Mouse (Mus musculus) CH12.LX (cell line): Measurements from ENCODE around the gene Tulp2. TPM values are rescaled to one million over a fixed set of nuclear protein-coding genes. Genes with fewer than 3 reads are reported as not detected.

Experiments used
- DNase-seq: peaks from one replicate; pipeline ENCODE4 v3.0.0-alpha.2; 2013; ENCODE audit errors: extremely low read depth
- H3K27ac ChIP-seq: 2 replicates; pipeline ENCODE4 v1.5.1; 2012; ENCODE audit warnings: low read depth, mild to moderate bottlenecking, control low read depth, moderate library complexity; ENCODE audit not compliant: insufficient read depth
- H3K27me3 ChIP-seq: replicated peaks from 2 replicates; pipeline ENCODE3; 2012; ENCODE audit warnings: inconsistent platforms
- H3K36me3 ChIP-seq, 2 experiments: replicated peaks in 1 of 2; 2 replicates each; pipeline versions ENCODE3 to v1.6.1; 2012; ENCODE audit warnings: inconsistent platforms in 1 of 2, low read length in 1 of 2, mild to moderate bottlenecking in 1 of 2, mixed read lengths in 1 of 2, moderate library complexity in 1 of 2; ENCODE audit not compliant: control insufficient read depth in 1 of 2, insufficient read depth in 1 of 2
- H3K4me1 ChIP-seq, 2 experiments: 2 replicates each; pipeline ENCODE4 v1.6.1; 2012; ENCODE audit warnings: inconsistent platforms in 1 of 2, moderate library complexity in 1 of 2; ENCODE audit not compliant: insufficient read depth in 2 of 2, control insufficient read depth in 1 of 2
- H3K4me2 ChIP-seq: 2 replicates; pipeline ENCODE4 v1.6.1; 2012; ENCODE audit warnings: low read depth, mild to moderate bottlenecking, control low read depth; ENCODE audit not compliant: poor library complexity, insufficient read depth, severe bottlenecking
- H3K4me3 ChIP-seq, 3 experiments: fragments of 150-350 bp in 1 of 3; sonication (generic) in 1 of 3; replicated peaks in 1 of 3; 2 replicates each; pipeline versions ENCODE3 to v1.5.1; 2011 to 2012; ENCODE audit warnings: low read depth in 2 of 3, low read length in 2 of 3, mild to moderate bottlenecking in 2 of 3, moderate library complexity in 2 of 3, control low read depth in 1 of 3, improper control_type of control experiment in 1 of 3, inconsistent platforms in 1 of 3, mixed read lengths in 1 of 3; ENCODE audit not compliant: poor library complexity in 1 of 3
- H3K79me2 ChIP-seq: replicated peaks from 2 replicates; pipeline ENCODE4 v1.6.1; 2012; ENCODE audit warnings: mild to moderate bottlenecking, moderate library complexity; ENCODE audit not compliant: control insufficient read depth, poor library complexity, insufficient read depth, severe bottlenecking; ENCODE audit errors: extremely low read depth
- H3K9ac ChIP-seq: 2 replicates; pipeline ENCODE4 v1.6.1; 2012; ENCODE audit warnings: low read depth, mild to moderate bottlenecking, control low read depth, moderate library complexity; ENCODE audit not compliant: insufficient read depth
- H3K9me3 ChIP-seq: replicated peaks from 2 replicates; pipeline ENCODE3; 2012; ENCODE audit warnings: low read length, inconsistent platforms, mixed read lengths
- CHD1 ChIP-seq: IDR thresholded peaks from 2 replicates; pipeline ENCODE4 v1.6.1; 2012; ENCODE audit warnings: low read depth, low read length, improper control_type of control experiment, inconsistent platforms
- CHD2 ChIP-seq: IDR thresholded peaks from 2 replicates; pipeline ENCODE4 v1.6.1; 2011; ENCODE audit warnings: low read length, improper control_type of control experiment
- E2F4 ChIP-seq: IDR thresholded peaks from 2 replicates; pipeline ENCODE4 v1.6.1; 2011; ENCODE audit warnings: low read depth, low read length, improper control_type of control experiment; ENCODE audit not compliant: insufficient replicate concordance
- ETS1 ChIP-seq: conservative IDR thresholded peaks from 2 replicates; pipeline ENCODE4 v1.6.1; 2012; ENCODE audit warnings: low read depth, mild to moderate bottlenecking, inconsistent platforms, low read length, improper control_type of control experiment, moderate library complexity
- IRF4 ChIP-seq: IDR thresholded peaks from 2 replicates; pipeline ENCODE4 v1.6.1; 2014; ENCODE audit warnings: low read depth, mild to moderate bottlenecking, inconsistent platforms, low read length, improper control_type of control experiment
- JUN ChIP-seq: IDR thresholded peaks from 2 replicates; pipeline ENCODE4 v1.6.1; 2011; ENCODE audit warnings: low read depth, mild to moderate bottlenecking, low read length, improper control_type of control experiment, moderate library complexity; ENCODE audit not compliant: insufficient read depth
- JUND ChIP-seq: conservative IDR thresholded peaks from 2 replicates; pipeline ENCODE4 v1.6.1; 2011; ENCODE audit warnings: low read depth, low read length, improper control_type of control experiment
- MAFK ChIP-seq: IDR thresholded peaks from 2 replicates; pipeline ENCODE4 v1.6.1; 2011; ENCODE audit warnings: low read length, improper control_type of control experiment; ENCODE audit not compliant: insufficient replicate concordance
- MAZ ChIP-seq: IDR thresholded peaks from 2 replicates; pipeline ENCODE4 v1.6.1; 2012; ENCODE audit warnings: low read depth, mild to moderate bottlenecking, inconsistent platforms, low read length, improper control_type of control experiment, moderate library complexity
- NELFE ChIP-seq: IDR thresholded peaks from 2 replicates; pipeline ENCODE4 v1.6.1; 2011; ENCODE audit warnings: low read depth, low read length, improper control_type of control experiment
- NRF1 ChIP-seq: IDR thresholded peaks from 2 replicates; pipeline ENCODE4 v1.6.1; 2014; ENCODE audit warnings: low read depth, mild to moderate bottlenecking, inconsistent platforms, low read length, improper control_type of control experiment, moderate library complexity
- PAX5 ChIP-seq: IDR thresholded peaks from 2 replicates; pipeline ENCODE4 v1.6.1; 2012; ENCODE audit warnings: low read length, inconsistent platforms, mixed read lengths
- POLR2A ChIP-seq: IDR thresholded peaks from 2 replicates; pipeline ENCODE4 v1.6.1; 2011; ENCODE audit warnings: low read depth, mild to moderate bottlenecking, improper control_type of control experiment, low read length
- POLR2AphosphoS2 ChIP-seq: IDR thresholded peaks from 2 replicates; pipeline ENCODE4 v1.6.1; 2011; ENCODE audit warnings: low read depth, low read length, improper control_type of control experiment
- RAD21 ChIP-seq: IDR thresholded peaks from 2 replicates; pipeline ENCODE4 v1.6.1; 2011; ENCODE audit warnings: low read depth, mild to moderate bottlenecking, low read length, improper control_type of control experiment, moderate library complexity
- SMC3 ChIP-seq: IDR thresholded peaks from 2 replicates; pipeline ENCODE4 v1.6.1; 2011; ENCODE audit warnings: low read depth, low read length, improper control_type of control experiment
- TCF12 ChIP-seq: IDR thresholded peaks from 2 replicates; pipeline ENCODE4 v1.6.1; 2014; ENCODE audit warnings: low read depth, mild to moderate bottlenecking, inconsistent platforms, low read length, improper control_type of control experiment
- UBTF ChIP-seq: IDR thresholded peaks from 2 replicates; pipeline ENCODE4 v1.6.1; 2012; ENCODE audit warnings: low read depth, mild to moderate bottlenecking, inconsistent platforms, low read length, improper control_type of control experiment, moderate library complexity
- ZC3H11A ChIP-seq: IDR thresholded peaks from 2 replicates; pipeline ENCODE4 v1.6.1; 2012; ENCODE audit warnings: low read depth, mild to moderate bottlenecking, inconsistent platforms, low read length, improper control_type of control experiment
- ZNF384 ChIP-seq: IDR thresholded peaks from 2 replicates; pipeline ENCODE4 v1.6.1; 2012; ENCODE audit warnings: low read depth, low read length, improper control_type of control experiment, inconsistent platforms
- dilution Hi-C: fragments of 300-500 bp; cut with MboI; formaldehyde crosslinking; loops from 2 replicates; pipeline ENCODE4 v1.14.3; 2020; ENCODE audit warnings: low sequenced_read_pairs; ENCODE audit not compliant: extremely low pct_unique_long_range_greater_than_20kb, extremely low pct_ligation_motif_present
- in situ Hi-C: fragments of 300-500 bp; cut with MboI; formaldehyde crosslinking; loops from 3 replicates; pipeline ENCODE4 v1.14.3; 2019; ENCODE audit warnings: low sequenced_read_pairs, low pct_ligation_motif_present, low pct_unique_long_range_greater_than_20kb, mixed read lengths
- polyA plus RNA-seq: library from polyadenylated mRNA; unstranded; fragments of >175 nt; gene quantifications from 2 replicates; pipeline ENCODE4 v1.2.1, GENCODE M21; 2012; ENCODE audit warnings: low read depth; ENCODE audit not compliant: insufficient read length
- total RNA-seq, 2 experiments: library from RNA; depleted of rRNA; stranded (reverse); fragments of 300-350 nt in 1 of 2; fragments of >200 nt in 1 of 2; gene quantifications; 2 replicates each; pipeline ENCODE4 v1.2.3; 2012 to 2014

Gene Tulp2
- total and polyA plus RNA-seq, 3 experiments = 0.13 TPM; not detected in 2

- TF ChIP-seq UBTF = no peak
- 0 out of 2 replicates have a peak, but pooled peaks have one; percentile 2 for TF ChIP-seq MAZ
- no peak for TF ChIP-seq JUND
- Histone ChIP-seq H3K9me3 (no peaks in the 10 kb centered on the region), H3K4me3 (peak overlapping the region in 1 of 3 experiments; percentile 50), H3K27ac (no peak overlapping the region), H3K27me3 (no peaks in the 10 kb centered on the region), H3K36me3 (peaks cover 43 to 76% of the 10 kb centered on the region in 2 experiments), H3K4me2 (no peak overlapping the region), H3K9ac (no peak overlapping the region), H3K79me2 (peaks cover 19% of the 10 kb centered on the region), H3K4me1 (peaks cover 8 to 35% of the 10 kb centered on the region in 2 experiments)
- in situ Hi-C loops = no loop called here
- dilution Hi-C loops = no loop called here
- DNase-seq = no peak
These were observed 24.9 kb upstream of the Tulp2 start for GRCm38 (mm10) chr7:45456721-45457203.

GRCm38 (mm10) chr7:45457204-45458060 is 24.2 kb upstream of the Tulp2 start:
- peaks cover 10 to 39% of the 10 kb centered on the region in 2 experiments for H3K4me1 ChIP-seq
- no peak for DNase-seq

GRCm38 (mm10) chr7:45458748-45459563 is 22.7 kb upstream of the Tulp2 start:
- Histone ChIP-seq H3K9ac (peak overlapping the region; percentile 91), H3K79me2 (peaks cover 28% of the 10 kb centered on the region), H3K4me1 (peaks cover 15 to 50% of the 10 kb centered on the region in 2 experiments), H3K4me2 (peak overlapping the region; percentile 86; the same call in 1 of the 2 replicates), H3K4me3 (peak overlapping the region; percentile 76 to 96 (median 77)), H3K9me3 (no peaks in the 10 kb centered on the region), H3K27ac (peak overlapping the region; percentile 74), H3K36me3 (peaks cover 52 to 74% of the 10 kb centered on the region in 2 experiments), H3K27me3 (no peaks in the 10 kb centered on the region)
- peak; percentile 68 for DNase-seq
- in situ Hi-C loops (no loop called here), dilution Hi-C loops (no loop called here)
- TF ChIP-seq ETS1 = no peak
- TF ChIP-seq PAX5 = no peak
- no peak for TF ChIP-seq CHD1
- no peak for TF ChIP-seq JUN
- no peak for TF ChIP-seq ZC3H11A
- TF ChIP-seq NRF1 = peak; percentile 84
- no peak for TF ChIP-seq ZNF384
- TF ChIP-seq IRF4 = no peak
- TF ChIP-seq JUND = no peak
- TF ChIP-seq TCF12 = 0 out of 2 replicates have a peak, but pooled peaks have one; percentile 13
- TF ChIP-seq POLR2AphosphoS2 = peak; percentile 88; the same call in 1 of the 2 replicates
- TF ChIP-seq RAD21 = no peak
- TF ChIP-seq CHD2 = no peak
- no peak for TF ChIP-seq SMC3
- TF ChIP-seq E2F4 = no peak

More at GRCm38 (mm10) chr7:45457204-45458060, 24.2 kb upstream of the Tulp2 start:
- H3K27me3 ChIP-seq = no peaks in the 10 kb centered on the region
- peak; percentile 83 for TF ChIP-seq IRF4
- 0 out of 2 replicates have a peak, but pooled peaks have one; percentile 30 for TF ChIP-seq NELFE
- no peak for TF ChIP-seq ZNF384
- peak; percentile 49; the same call in 1 of the 2 replicates for TF ChIP-seq POLR2A
- peak; percentile 31 for TF ChIP-seq CHD2
- TF ChIP-seq MAFK = peak; percentile 76
- TF ChIP-seq JUND = no peak
- peak; percentile 96 for TF ChIP-seq POLR2AphosphoS2
- peaks cover 19% of the 10 kb centered on the region for H3K79me2 ChIP-seq
- H3K9me3 ChIP-seq = no peaks in the 10 kb centered on the region
- dilution Hi-C loops = no loop called here
- no peak overlapping the region for H3K27ac ChIP-seq
- H3K4me2 ChIP-seq = peak overlapping the region; percentile 65
- peak overlapping the region in 2 of 3 experiments; percentile 34 to 50 for H3K4me3 ChIP-seq
- peak overlapping the region; percentile 45; the same call in 1 of the 2 replicates for H3K9ac ChIP-seq
- H3K36me3 ChIP-seq = peaks cover 44 to 74% of the 10 kb centered on the region in 2 experiments
- in situ Hi-C loops = no loop called here
